Mouse (Mus musculus): ENCODE data around the gene Car5a.

GRCm38 (mm10) chr8:121981520-121981895, 36.8 kb upstream of the Car5a start:
- no peak for TF ChIP-seq CTCF (IDR thresholded peaks at IDR 0.05; ENCODE audit: control insufficient read depth, insufficient read depth, insufficient read length)
- no peak for TF ChIP-seq MYOD1 (IDR thresholded peaks at IDR 0.05; ENCODE audit: control insufficient read depth, insufficient read length, low read depth)
- TF ChIP-seq USF1 (IDR thresholded peaks at IDR 0.05; ENCODE audit: low read depth) = no peak
- no peak for TF ChIP-seq MYOG (IDR thresholded peaks at IDR 0.05; ENCODE audit: control insufficient read depth, extremely low read depth, insufficient read length)
- no peak for TF ChIP-seq CEBPB (IDR thresholded peaks at IDR 0.05; ENCODE audit: low read depth)
- no peak for TF ChIP-seq MAX (IDR thresholded peaks at IDR 0.05)
- TF ChIP-seq FOSL1 (IDR thresholded peaks at IDR 0.05; ENCODE audit: insufficient read depth, low read length, poor library complexity, severe bottlenecking) = no peak
